Mouse (Mus musculus) cerebellum, adult 2 months (tissue): ENCODE data around the gene Gzmn.

Experiments used
- CTCF ChIP-seq: fragments of 200-500 bp; IDR thresholded peaks from 2 replicates; pipeline ENCODE4 v1.5.1; 2011; ENCODE audit warnings: low read depth, mild to moderate bottlenecking, control low read depth, low read length, moderate library complexity, borderline replicate concordance; ENCODE audit not compliant: insufficient read depth
- POLR2A ChIP-seq: fragments of 200-500 bp; IDR thresholded peaks from 2 replicates; pipeline ENCODE4 v1.6.1; 2011; ENCODE audit warnings: low read length, control low read depth, borderline replicate concordance; ENCODE audit not compliant: insufficient read depth

- TF ChIP-seq CTCF (0 out of 2 replicates have a peak, but pooled peaks have one; percentile 5), POLR2A (no peak)
Measured at GRCm38 (mm10) chr14:56186946-56187345, 12.5 kb upstream of the Gzmn start.
